Comparison of ENCODE assay signal across 8 mouse cellular contexts in genomic region chr12:40257226-40257625, GRCm38 (mm10). TPM values are rescaled to one million over a fixed set of nuclear protein-coding genes. Genes with fewer than 3 reads are reported as not detected.
DNase-seq lines count a peak whose midpoint lies in the region; ATAC-seq and TF ChIP-seq lines count a peak whose summit lies in the region.

No protein-coding gene starts in this region.

- intact Hi-C loops in heart, postnatal 14 days (cut with DNase I): loop anchor here (1.0 to 10.0 kb wide), 5 partner anchors 190 to 566 kb away; partner anchors contain the start of genes Dock4 and Zfp277

- no peaks in the 10 kb centered on the region for H3K27me3 ChIP-seq in embryonic facial prominence, embryonic 14.5 days (replicated peaks; ENCODE audit: control insufficient read depth, insufficient read depth, low read length)

- peak; percentile 84 for DNase-seq in CD4-positive, CD25-positive, alpha-beta regulatory T cell, adult 2 months (ENCODE audit: low read depth, low spot score)
- DNase-seq in adrenal gland, postnatal 4 days (ENCODE audit: low spot score in 2 of 2): peak; percentile 50 to 61
- DNase-seq in embryonic facial prominence, embryonic 14.5 days (ENCODE audit: low spot score): peak; percentile 78
- peak; percentile 86 to 91 for DNase-seq in heart, postnatal 14 days
- DNase-seq in kidney, postnatal 4 days: peak; percentile 90 to 91
- DNase-seq in lung, adult 2 months: peak; percentile 82
- peak; percentile 40 to 76 for DNase-seq in thymus, postnatal 10 days (ENCODE audit: low spot score in 2 of 2)

- TF ChIP-seq CTCF in lung, adult 2 months (IDR thresholded peaks at IDR 0.05; ENCODE audit: insufficient read depth, low read length): peak; percentile 95
- TF ChIP-seq CTCF in olfactory bulb, adult 2 months (IDR thresholded peaks at IDR 0.05; ENCODE audit: insufficient read depth, low read depth, low read length): peak; percentile 89

- no peaks in the 10 kb centered on the region for H3K36me3 ChIP-seq in embryonic facial prominence, embryonic 14.5 days (ENCODE audit: control insufficient read depth, insufficient read depth, low read length)

- H3K4me2 ChIP-seq in embryonic facial prominence, embryonic 14.5 days (ENCODE audit: low read depth, low read length): peak overlapping the region; percentile 19; the same call in 1 of the 2 replicates

- H3K4me3 ChIP-seq in embryonic facial prominence, embryonic 14.5 days (ENCODE audit: low read depth, low read length): no peak overlapping the region
- no peak overlapping the region for H3K4me3 ChIP-seq in lung, adult 2 months (replicated peaks; ENCODE audit: extremely low read depth, low read depth, low read length)
- H3K4me3 ChIP-seq in olfactory bulb, adult 2 months (ENCODE audit: insufficient read depth, low read depth, low read length): no peak overlapping the region

- H3K4me1 ChIP-seq in embryonic facial prominence, embryonic 14.5 days (ENCODE audit: control insufficient read depth, insufficient read depth, low read length): peaks cover 9% of the 10 kb centered on the region; the same call in 1 of the 2 replicates
- no peaks in the 10 kb centered on the region for H3K4me1 ChIP-seq in lung, adult 2 months (ENCODE audit: control insufficient read depth, insufficient read depth, low read length)
- H3K4me1 ChIP-seq in olfactory bulb, adult 2 months (ENCODE audit: control insufficient read depth, insufficient read depth, low read length): no peaks in the 10 kb centered on the region

- peak; percentile 77; the same call in 1 of the 2 replicates for ATAC-seq in embryonic facial prominence, embryonic 14.5 days (ENCODE audit: low read depth)

- H3K9me3 ChIP-seq in embryonic facial prominence, embryonic 14.5 days (ENCODE audit: control insufficient read depth, low read length): no peaks in the 10 kb centered on the region

- TF ChIP-seq POLR2A in lung, adult 2 months (IDR thresholded peaks at IDR 0.05; ENCODE audit: borderline replicate concordance, extremely low read depth, low read depth, low read length): no peak
- TF ChIP-seq POLR2A in olfactory bulb, adult 2 months (IDR thresholded peaks at IDR 0.05; ENCODE audit: insufficient read depth, low read depth, low read length): no peak

- no peak overlapping the region for H3K27ac ChIP-seq in embryonic facial prominence, embryonic 14.5 days (replicated peaks; ENCODE audit: low read depth, low read length)
- no peak overlapping the region for H3K27ac ChIP-seq in olfactory bulb, adult 2 months (ENCODE audit: insufficient read depth, low read depth, low read length)

- WGBS in embryonic facial prominence, embryonic 14.5 days: 3% methylated on average over 8 of the region's 8 CpGs
- 1% methylated on average over 8 of the region's 8 CpGs for WGBS in lung, adult 2 months
- 4% methylated on average over 8 of the region's 8 CpGs for WGBS in olfactory bulb, adult 2 months

- H3K9ac ChIP-seq in embryonic facial prominence, embryonic 14.5 days (ENCODE audit: low read depth, low read length): no peak overlapping the region

RNA-seq across cellular contexts. Expression of gene Ifrd1, which starts 8.9 kb away (rescaled TPM):
- total RNA-seq in adrenal gland, postnatal 4 days (2021): 100 to 1,000 TPM; 169 to 176 TPM
- 115 and 127 TPM in 2 replicates for polyA plus RNA-seq in embryonic facial prominence, embryonic 14.5 days (2014; fragmentation: Nextera tagmentation; extraction: Ambion mirVana)
- 100 to 1,000 TPM in 1 of 2 experiments, 10 to 100 TPM in 1; 99.6 to 111 TPM for total RNA-seq in heart, postnatal 14 days (2021)
- polyA plus RNA-seq in lung, adult 2 months (2012; rRNA removed): 25.9 and 36.2 TPM in 2 replicates
- polyA plus RNA-seq in olfactory bulb, adult 2 months (2012; ENCODE audit: insufficient read depth, insufficient read length, low replicate concordance, missing spikeins): not detected in 2 replicates

RNA-seq across cellular contexts. Expression of gene Lsmem1, which starts 57.9 kb away (rescaled TPM):
- total RNA-seq in adrenal gland, postnatal 4 days (2021): 1 to 10 TPM in 1 of 2 experiments, under 1 TPM in 1; 0.53 to 1.0 TPM
- polyA plus RNA-seq in embryonic facial prominence, embryonic 14.5 days (2014; fragmentation: Nextera tagmentation; extraction: Ambion mirVana): 4.5 and 4.7 TPM in 2 replicates
- 10 to 100 TPM; 21.6 to 24.4 TPM for total RNA-seq in heart, postnatal 14 days (2021)
- 0.18 and 0.53 TPM in 2 replicates for polyA plus RNA-seq in lung, adult 2 months (2012; rRNA removed)
- not detected in 2 replicates for polyA plus RNA-seq in olfactory bulb, adult 2 months (2012; ENCODE audit: insufficient read depth, insufficient read length, low replicate concordance, missing spikeins)
